Mouse (Mus musculus) urinary bladder, postnatal 4 days (tissue): ENCODE data around the gene Brinp2.

Experiments
- DNase-seq, 2 experiments: peaks; one replicate each; pipeline ENCODE4 v3.0.0; 2021 to 2022; ENCODE audit warnings: low spot score in 2 of 2

Brinp2 gene

DNA sequence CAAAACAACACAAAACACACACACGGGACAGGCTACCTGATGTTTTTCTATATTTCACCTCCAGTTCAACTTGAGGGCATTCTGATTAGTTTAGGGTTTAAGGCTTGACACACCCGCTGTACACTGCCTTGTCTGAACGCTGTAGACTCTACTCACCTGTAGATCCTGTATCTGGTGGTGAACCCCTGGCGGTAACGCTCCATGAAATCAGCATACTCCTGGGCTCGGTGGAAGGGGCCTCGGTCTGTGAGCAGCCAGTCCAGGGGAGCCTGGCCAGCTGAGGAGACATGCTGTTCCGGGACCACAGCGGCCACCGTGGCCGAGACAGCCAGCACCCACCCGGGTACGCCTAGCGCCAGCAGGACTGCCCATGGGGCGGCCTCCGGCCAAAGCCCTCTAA lies 60.9 kb downstream of the Brinp2 start:
- no peak for DNase-seq

DNA sequence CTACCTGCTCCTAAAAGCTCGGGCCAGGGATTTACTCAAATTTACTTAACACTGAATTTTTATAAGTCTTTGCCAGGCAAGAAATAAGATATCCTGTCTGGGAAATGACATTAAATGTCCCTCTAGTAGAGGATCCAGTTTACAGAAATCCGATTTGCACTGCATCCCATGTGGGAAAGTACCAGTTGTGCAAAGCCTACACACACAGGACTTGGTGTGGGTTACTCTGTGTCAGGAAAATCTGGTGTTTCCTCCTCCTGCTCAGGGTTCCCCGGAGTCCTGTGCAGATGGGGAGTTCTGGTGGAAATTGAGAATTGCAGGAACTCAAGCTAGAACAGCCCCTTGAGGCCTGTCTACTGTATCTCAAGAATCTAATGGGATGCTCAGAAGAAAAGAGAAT lies 70.9 kb downstream of the Brinp2 start:
- DNase-seq: no peak

DNA sequence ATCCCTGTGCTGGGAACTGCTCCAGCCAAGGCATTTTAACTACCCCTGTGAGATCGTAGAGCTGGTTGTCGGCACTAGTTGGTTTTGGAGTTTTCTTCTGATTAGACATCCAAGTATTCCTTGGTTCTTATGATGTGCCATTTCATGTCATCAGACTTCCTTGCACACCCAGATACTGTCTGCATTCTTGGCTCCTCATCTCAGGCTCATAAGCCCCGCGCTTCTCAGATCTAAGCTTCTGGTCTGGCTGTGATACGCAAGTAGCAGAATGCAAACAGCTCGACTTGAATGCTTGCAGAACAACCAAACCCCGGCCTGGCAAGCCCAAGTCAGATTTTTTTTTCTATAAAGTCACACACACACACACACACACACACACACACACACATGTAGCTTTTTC lies 72.3 kb downstream of the Brinp2 start:
- DNase-seq: no peak

DNA sequence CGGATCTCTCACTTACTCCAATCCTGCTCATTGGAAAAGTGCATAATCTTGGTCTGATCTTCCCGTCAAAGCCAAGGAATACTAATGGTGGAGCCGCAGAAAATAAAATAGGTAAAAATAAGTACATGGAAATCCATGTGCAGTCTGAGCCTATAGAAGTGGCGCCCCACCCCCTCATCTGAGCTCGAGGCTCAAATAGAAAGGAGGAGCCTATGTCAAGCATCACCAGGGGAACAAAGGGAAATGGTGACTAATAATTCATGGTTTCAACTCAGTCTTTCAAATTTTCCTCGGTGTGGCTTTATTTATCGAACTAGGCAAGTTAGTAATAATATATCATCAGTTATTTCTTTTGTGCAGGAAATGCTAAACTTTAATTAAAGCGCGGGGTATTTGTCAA lies 84.1 kb downstream of the Brinp2 start:
- DNase-seq: no peak

DNA sequence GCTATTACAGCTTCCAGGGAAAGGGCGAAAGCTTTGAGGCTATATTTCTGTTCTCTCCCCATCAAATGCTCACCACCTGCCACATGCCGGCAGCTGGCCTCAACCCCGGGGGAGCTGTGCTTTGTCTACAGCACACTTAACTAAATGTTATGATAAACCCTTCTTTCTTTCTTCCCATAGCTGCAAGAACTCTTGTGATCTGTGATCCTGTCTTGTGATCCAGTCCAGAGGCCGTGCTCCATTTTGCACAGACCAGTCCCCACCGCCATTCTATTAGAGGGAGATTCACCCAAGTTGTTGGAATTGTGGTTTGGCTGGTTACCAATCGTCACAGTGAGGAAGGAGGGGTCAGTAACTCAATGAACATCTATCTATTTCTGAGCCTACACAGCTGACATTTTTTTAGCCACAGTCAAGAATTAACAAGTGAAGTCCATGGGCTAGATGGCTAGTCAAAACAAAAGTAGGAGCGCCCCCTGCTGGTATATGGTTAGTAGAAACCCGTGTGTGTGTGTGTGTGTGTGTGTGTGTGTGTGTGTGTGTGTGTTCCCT lies 89.0 kb downstream of the Brinp2 start:
- DNase-seq: no peak

DNA sequence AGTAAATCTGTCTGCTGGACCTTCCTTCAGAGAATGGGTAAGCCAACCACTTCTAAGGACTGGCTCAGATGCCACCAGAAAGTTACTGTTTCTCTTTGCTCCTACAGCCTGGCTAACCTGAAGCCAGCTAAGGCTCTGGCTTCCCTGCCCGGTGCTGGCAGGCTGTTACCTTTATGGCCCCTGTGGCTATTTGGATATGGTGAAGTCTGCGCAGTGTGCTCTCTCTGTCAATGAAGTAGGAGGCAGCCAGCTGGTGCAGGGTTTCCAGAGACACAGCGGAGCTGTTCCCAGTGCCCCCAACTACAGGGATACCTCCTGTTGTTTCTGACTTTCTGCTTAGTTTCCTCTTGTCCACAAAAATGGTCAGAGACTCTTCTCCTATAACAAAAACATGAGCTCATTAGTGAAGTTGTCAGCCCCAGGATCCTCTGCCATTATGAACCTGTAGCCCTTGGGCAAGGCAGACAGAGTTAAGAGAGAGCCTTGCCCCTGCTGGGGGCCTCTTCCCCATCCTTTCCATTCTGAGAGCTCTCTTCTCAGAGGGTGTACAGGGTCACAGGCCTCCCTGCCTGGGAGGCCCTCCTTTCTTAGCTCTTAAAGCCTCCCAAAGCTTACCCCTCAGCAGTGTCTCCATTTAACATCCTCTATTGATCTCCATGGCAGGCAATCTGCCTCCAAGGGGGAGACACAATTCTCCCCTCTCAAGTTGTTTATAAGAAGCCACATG lies 89.7 kb downstream of the Brinp2 start:
- DNase-seq: no peak

DNA sequence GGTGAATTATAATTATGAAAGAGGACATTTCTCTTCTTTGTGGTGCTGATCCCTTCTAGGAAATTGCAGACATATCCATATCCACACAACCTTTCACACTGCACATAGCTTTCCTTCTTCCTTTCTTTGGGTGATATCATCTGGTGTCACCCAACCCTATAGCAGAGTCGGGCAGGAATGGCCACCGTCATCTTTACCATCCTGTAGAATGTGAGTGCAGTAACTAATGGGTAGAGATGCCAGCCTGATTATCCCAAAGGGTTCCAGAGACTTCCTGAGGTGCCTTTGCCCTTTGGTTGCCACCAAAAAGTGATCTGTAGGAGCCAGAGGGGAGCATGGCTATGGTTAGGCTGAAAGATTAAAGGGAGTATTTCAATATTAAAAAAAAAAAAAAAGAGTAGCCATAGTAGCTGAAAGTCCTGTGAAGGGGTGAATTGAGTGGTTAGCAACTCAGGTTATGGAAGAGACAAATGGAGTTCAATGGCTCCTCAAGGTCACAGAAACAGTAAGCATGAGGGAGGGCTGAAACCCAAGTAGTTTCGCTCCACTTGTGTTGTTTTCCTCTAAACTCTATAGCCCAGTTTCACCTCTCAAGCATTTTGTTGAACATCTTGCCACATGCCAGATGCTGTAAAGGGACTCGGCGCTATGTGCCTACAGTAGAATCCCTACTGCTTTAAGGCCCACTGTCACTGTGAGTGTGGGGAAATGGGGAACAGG lies 96.5 kb downstream of the Brinp2 start:
- no peak for DNase-seq

DNA sequence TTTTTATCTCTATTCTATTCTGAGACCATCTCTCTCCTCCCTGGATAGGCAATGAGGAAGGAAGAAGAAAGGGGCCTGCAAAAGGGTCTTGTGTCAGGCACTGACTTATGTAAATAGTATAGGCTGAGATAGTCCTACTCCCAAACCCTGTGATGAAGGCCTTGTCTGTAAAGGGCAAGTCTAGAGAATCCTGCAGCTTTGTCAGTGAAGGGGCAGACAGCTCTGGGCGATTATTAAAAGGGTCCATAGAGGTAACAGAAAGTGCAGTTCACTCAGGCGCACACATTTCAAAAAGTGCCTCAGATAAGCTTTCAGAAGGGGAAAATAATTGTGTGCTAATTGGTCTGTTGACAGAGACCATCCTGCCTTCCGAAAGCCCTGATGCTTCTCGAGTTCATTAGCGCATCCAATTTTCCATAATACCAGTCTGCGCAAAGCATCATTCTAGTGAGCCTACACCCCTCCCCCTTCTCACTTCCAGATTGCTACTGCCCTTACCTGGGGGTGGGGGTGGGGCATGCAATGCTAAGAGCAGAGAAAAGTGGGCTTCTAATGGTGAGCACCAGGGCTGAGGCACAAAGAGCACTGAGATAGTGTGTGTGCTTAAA lies 97.3 kb downstream of the Brinp2 start:
- no peak for DNase-seq

DNA sequence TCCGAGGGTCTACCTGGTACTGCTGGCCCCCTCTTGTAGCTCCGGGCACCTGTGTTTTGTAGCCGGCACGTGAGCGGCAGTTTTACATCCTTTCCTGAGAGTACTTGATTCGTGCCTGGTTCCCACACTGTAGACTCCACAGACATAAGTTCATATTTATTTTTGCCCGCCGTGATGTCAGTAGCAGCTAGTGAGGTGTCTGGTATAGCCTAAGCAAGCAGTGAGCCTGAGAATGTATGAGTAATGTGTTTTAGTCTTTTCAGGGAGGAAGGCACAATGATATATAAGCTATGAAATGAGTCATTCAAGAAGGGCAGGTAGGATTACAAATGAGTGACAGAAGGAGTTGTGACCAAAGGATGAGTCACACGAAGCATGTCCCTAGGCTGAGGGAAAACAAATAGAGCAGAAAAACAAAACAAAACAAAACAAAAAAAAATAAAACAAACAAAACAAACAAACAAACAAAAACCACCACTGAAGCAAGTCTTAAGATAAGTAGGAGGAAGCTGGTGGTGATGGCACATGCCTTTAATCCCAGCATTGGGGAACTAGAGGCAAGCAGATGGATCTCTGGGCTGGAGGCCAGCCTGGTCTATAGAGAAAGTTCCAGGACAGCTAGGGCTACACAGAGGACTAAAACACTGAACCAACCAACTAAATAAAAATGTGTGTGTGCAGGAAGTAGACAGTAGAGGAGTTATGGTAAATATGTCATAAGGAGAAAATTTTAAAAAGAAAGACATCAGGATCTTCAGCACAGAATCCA lies 100.0 kb downstream of the Brinp2 start:
- DNase-seq: no peak

DNA sequence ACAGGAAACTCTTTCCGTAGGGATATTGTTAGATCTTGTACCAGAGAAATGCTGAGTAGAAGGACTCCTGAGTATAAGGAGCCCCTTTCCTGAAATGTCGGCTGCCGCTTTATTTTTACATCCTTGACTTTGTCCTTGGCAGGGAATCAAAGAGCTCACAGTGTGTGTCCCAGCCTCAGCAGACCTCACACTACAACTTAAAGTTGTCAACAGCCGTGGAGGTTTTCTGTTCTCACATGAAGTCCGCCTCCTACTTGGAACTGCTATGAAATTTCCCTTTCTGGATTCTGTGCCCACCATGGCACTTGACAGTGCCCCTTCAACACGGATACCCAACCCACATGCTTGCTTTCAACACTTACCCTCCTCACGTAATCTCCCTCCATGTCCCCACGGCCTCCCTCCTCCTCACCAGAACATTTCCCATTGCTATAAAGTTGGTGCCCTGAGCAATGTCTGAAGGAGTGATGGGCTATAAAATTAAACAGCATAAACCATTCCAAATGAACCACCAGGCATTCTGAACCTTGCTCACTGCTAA lies 103.4 kb downstream of the Brinp2 start:
- no peak for DNase-seq

DNA sequence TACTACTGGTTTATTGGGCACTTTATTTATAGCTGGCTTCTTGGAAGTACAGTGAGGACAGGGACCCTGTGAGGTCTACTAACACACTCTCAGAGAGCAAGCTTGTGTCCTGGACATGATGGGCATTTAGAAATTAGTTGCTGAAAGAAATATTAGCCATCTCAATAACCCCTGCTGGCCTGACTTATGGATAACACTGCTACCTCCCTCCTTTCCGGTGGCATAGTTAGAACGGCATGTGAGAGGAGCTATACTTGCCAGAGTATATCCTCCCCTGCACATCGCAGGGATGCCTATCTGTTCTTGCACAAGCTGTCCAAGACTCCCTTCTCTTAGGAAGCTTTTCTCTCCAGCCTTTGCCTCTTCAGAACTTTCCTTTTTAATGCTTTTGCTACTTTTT lies 107.9 kb downstream of the Brinp2 start:
- DNase-seq: no peak

DNA sequence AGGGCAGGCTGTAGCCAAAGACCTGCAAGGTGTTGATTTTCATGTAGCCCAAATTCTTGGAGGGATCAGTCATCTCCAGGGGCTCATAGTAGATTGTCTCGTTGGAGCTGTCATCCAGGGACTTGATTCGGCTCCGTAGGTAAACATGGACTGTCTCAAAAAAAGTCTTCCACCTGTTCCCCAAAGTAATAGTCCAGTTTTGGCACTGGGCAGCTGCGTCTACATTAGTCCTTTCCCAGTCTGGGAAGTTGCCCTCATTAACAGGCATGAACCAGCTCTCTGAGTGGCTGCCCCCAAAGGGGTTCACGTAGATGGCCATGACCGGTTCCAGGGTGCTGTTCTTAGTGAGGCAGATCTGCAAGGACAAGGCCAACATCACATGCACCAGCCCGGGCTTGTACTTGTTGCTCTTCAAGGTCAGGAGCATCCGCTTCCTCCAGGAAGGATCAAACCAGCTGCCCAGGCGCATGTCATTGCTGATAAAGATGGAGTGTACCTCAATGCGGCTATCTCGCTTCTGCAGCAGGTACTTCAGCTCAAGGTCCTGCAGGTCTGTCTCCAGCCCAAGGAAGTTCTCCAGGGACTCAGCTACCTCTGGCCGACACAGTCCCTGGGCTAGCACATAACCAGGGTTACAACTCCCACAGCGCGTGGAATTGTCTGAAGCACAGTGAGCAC lies 109.5 kb downstream of the Brinp2 start:
- DNase-seq: no peak

DNA sequence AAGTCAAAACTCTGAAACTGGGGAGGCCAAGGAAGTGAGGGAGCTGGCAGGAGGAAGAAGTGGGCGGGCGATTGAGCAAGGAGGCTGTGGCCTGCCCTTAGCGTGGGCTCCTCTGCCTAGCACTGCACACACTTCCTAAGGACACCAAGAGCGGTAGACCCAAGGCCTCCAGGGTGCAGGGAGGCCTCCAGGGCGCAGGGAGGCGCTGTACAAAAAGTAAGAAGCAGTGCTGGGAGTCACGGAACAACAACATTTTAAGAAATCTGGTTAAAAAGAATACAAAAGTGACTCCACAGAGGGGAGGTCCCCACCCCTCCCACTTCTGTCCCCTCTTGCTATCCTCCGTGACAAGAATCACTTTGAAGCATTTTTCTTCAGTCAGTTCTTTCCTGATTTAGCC lies 110.6 kb downstream of the Brinp2 start:
- DNase-seq: no peak

DNA sequence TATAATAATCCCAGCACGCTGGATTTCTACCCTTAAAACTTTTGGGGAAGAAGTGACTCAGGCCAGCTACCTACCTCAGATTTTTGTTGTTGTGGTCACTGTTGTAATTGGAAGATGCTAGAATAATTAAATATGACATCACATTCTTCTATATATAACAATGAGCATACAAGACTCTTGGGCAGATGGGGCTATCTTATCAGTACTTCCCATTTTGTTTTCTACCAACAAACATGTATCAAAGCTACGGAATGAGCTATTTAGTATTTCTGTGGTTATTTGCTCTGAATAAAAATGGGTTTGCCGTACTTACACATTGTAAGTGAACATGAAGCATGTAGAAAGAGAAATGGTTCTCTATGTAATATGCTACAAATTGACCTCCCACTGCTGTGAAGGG lies 112.1 kb downstream of the Brinp2 start:
- DNase-seq: no peak

DNA sequence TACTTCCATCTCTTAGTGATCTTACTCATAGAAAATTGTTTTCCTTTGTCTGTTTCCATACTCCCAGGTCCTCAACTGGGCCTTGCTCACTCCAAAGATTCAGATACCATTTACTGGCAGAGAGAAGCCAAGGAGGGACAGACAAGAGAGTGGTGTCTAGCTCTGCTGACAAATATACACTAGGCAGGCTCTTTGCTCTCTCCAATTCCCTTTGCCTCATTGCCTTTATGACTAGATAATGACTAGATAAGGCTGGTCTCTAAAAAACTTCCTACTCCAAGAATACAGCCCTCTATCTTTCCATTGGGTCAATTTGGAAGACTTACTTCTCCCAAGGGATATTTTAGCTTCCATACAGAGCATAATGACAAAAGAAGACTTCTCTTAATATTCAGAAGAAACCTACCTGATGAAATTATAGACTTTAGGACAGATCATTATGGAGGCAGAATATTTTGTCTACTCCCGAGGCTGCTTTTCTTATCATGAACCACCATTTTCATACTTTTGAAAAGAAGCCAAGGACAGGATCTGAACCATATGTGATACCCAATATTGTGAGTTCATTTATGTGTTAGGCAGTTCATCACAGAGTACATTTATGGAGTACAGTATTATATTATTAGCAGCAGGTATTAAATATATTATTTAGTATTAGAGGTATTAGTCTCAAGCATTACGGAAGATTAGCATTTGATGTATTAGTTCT lies 114.1 kb downstream of the Brinp2 start:
- DNase-seq: no peak

DNA sequence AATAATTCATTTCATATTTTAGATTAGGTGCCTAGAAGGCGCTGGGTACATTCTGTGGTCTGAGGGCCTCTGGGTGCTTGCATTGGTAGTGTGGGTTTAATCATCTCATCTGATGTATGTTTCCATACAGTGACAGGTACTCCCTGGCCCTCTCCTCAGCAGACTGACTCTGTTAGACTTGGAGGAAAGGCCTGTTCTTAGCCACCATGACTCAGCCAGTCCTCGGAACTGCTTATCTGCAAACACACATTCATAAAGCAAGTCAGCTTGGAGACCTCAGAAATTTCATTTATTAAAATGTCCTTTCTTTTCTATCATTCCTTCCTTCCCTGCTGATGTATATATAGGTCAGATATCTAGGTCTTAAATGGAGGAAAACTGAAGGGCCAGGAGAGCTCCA lies 116.3 kb downstream of the Brinp2 start:
- DNase-seq: no peak

DNA sequence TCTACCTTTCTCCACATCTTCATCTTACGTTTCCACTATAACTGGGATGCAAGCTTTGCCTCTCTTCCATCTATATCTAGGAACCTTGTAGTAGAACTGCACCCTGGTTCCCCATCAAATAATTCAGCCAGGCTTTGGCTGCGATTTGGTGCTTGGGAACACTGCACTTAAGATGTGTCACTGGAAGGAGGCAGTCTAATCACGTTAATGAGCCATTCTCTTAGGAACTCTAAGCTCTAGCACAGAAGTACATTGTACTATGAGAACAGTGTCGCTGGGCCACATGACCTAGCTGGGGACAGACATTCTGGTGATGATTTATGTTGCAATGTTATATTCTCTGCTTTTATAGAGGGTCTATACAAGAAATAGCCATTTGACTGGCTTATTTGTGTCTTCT lies 117.4 kb downstream of the Brinp2 start:
- DNase-seq: no peak

DNA sequence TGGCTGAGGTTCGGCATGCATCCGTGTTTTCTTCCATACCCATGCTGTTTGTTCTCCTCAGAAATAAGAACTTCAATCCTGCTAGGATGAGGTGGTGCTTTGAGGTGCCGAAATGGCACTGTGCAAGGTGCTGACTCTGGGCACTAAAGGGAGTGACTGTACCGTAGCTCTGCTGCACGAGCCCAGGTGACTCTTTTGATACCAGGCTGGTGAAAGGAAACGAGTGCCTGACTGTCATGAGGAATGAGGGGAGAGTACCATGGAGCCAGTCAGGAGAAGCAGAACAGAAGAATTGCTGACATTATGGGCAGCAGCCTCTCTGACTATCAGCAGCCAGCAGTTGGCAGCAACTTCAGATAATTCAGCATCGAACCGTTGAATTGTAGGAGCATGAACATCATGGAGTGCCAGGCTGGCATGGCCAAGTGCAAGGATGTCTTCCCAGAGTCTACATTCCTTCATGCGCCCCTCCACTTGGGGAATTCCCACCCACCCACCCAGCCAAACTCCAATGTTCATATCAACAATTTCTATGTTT lies 127.4 kb downstream of the Brinp2 start:
- no peak for DNase-seq

DNA sequence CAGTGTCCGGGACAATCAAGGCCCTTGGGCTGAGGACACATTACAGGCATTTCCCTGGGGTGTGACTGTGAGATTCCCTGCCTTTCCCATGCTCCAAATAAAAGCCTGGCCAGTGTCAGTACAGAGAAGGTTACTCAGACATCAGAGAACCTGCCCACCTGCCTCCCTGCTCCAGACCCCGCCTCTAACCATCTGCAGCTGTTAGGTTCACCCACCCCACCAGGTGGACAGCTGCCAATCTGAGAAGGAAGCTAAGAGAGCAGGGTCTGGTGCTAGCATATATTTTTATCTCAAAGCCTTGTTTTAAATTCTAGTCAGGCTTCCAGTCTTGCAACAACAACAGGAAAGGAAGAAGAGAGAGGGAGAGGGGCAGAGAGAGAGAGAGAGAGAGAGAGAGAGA lies 128.9 kb downstream of the Brinp2 start:
- DNase-seq: no peak

DNA sequence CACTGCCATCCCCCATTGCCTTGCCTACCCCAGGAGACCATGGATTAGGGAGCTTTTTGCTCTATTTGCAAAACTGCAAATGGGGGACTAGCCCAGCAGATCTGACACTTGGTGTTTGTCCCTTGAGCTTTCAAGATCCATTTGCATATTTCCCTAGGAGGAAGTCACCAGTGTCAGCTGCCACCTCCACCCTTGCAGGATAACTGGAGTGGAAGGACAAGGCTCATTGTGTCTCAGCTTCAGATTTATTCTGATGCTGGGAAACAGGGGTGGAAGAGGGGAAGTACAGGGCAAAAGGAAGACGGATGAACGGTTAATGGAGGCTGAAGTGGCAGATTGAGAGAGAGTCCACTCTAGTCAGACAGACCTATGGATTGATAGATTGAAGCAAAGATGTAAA lies 129.4 kb downstream of the Brinp2 start:
- DNase-seq: no peak
